Mouse (Mus musculus): Measurements from ENCODE around the gene Xrcc1. TPM values are rescaled to one million over a fixed set of nuclear protein-coding genes. Genes with fewer than 3 reads are reported as not detected.
A peak's percentile ranks its signal among the peaks of the same experiment; 100 is the strongest.
"Not testable (repeated sequence)": the region's sequence is repeated elsewhere in the genome, so short reads cannot be mapped to it uniquely, and the experiment has no call there.

Xrcc1 gene
- polyA plus RNA-seq, 1 experiment from 2014 or later, result 69.8 TPM

GRCm38 (mm10) chr7:24520054-24520453 is 26.0 kb upstream of the Xrcc1 start:
- H3K4me3 ChIP-seq (ENCODE audit: low read depth, low read length); H3K9me3 ChIP-seq (replicated peaks; ENCODE audit: control insufficient read depth, low read length); H3K4me2 ChIP-seq; H3K9ac ChIP-seq (ENCODE audit: low read depth, low read length); ATAC-seq (replicated peaks; ENCODE audit: insufficient number of reproducible peaks, low FRiP score, low TSS enrichment); H3K36me3 ChIP-seq (ENCODE audit: control insufficient read depth, insufficient read depth, low read length); H3K4me1 ChIP-seq (ENCODE audit: control insufficient read depth, insufficient read depth, low read length); H3K27me3 ChIP-seq (ENCODE audit: control insufficient read depth, insufficient read depth, low read length); H3K27ac ChIP-seq (ENCODE audit: low read depth, low read length): not testable (repeated sequence)
- WGBS (ENCODE audit: insufficient replicate concordance), result 87% methylated on average over 9 of the region's 10 CpGs

DNA sequence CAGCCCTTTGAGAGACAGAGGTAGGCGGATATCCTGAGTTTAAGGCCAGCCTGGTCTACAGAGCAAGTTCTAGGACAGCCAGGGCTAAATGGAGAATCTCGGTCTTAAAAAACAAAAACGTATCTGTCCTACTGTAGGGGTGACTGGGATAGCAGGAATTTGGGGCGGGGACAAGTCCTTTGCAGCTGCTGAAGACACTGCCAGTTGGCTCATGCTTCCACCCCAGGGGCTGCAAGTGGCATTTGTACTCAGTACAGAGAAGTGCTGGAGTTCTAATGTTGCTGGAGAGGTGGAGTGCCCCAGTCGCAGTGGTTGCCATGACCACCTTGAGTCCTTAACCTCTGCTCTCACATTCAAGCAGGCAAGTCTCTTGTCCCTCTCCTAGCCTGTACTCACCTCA is 23.3 kb upstream of the Xrcc1 start:
- 57% methylated on average over 5 of the region's 5 CpGs for WGBS (ENCODE audit: insufficient replicate concordance)
- Histone ChIP-seq H3K4me3 (ENCODE audit: low read depth, low read length) (no peak overlapping the region), H3K36me3 (ENCODE audit: control insufficient read depth, insufficient read depth, low read length) (no peaks in the 10 kb centered on the region), H3K27ac (ENCODE audit: low read depth, low read length) (no peak overlapping the region), H3K4me2 (no peak overlapping the region), H3K9me3 (replicated peaks; ENCODE audit: control insufficient read depth, low read length) (no peaks in the 10 kb centered on the region), H3K27me3 (ENCODE audit: control insufficient read depth, insufficient read depth, low read length) (no peaks in the 10 kb centered on the region), H3K9ac (ENCODE audit: low read depth, low read length) (no peak overlapping the region), H3K4me1 (ENCODE audit: control insufficient read depth, insufficient read depth, low read length) (no peaks in the 10 kb centered on the region)
- no peak for ATAC-seq (replicated peaks; ENCODE audit: insufficient number of reproducible peaks, low FRiP score, low TSS enrichment)

GRCm38 (mm10) chr7:24523723-24524122 is 22.4 kb upstream of the Xrcc1 start:
- H3K4me3 ChIP-seq (ENCODE audit: low read depth, low read length), result no peak overlapping the region
- H3K36me3 ChIP-seq (ENCODE audit: control insufficient read depth, insufficient read depth, low read length), result no peaks in the 10 kb centered on the region
- WGBS (ENCODE audit: insufficient replicate concordance), result 85% methylated on average over 6 of the region's 6 CpGs
- H3K27ac ChIP-seq (ENCODE audit: low read depth, low read length), result no peak overlapping the region
- H3K4me2 ChIP-seq, result no peak overlapping the region
- no peaks in the 10 kb centered on the region for H3K4me1 ChIP-seq (ENCODE audit: control insufficient read depth, insufficient read depth, low read length)
- ATAC-seq (replicated peaks; ENCODE audit: insufficient number of reproducible peaks, low FRiP score, low TSS enrichment), result no peak
- no peaks in the 10 kb centered on the region for H3K27me3 ChIP-seq (ENCODE audit: control insufficient read depth, insufficient read depth, low read length)
- H3K9me3 ChIP-seq (replicated peaks; ENCODE audit: control insufficient read depth, low read length), result no peaks in the 10 kb centered on the region
- no peak overlapping the region for H3K9ac ChIP-seq (ENCODE audit: low read depth, low read length)

GRCm38 (mm10) chr7:24524978-24525377 is 21.1 kb upstream of the Xrcc1 start:
- no peaks in the 10 kb centered on the region for H3K27me3 ChIP-seq (ENCODE audit: control insufficient read depth, insufficient read depth, low read length)
- ATAC-seq (replicated peaks; ENCODE audit: insufficient number of reproducible peaks, low FRiP score, low TSS enrichment), result no peak
- peaks cover 5% of the 10 kb centered on the region; the same call in 1 of the 2 replicates for H3K4me1 ChIP-seq (ENCODE audit: control insufficient read depth, insufficient read depth, low read length)
- H3K9ac ChIP-seq (ENCODE audit: low read depth, low read length), result no peak overlapping the region
- H3K36me3 ChIP-seq (ENCODE audit: control insufficient read depth, insufficient read depth, low read length), result no peaks in the 10 kb centered on the region
- H3K27ac ChIP-seq (ENCODE audit: low read depth, low read length), result no peak overlapping the region
- WGBS (ENCODE audit: insufficient replicate concordance), result 76% methylated on average over 6 of the region's 6 CpGs
- no peaks in the 10 kb centered on the region for H3K9me3 ChIP-seq (replicated peaks; ENCODE audit: control insufficient read depth, low read length)
- H3K4me3 ChIP-seq (ENCODE audit: low read depth, low read length), result no peak overlapping the region
- no peak overlapping the region for H3K4me2 ChIP-seq

DNA sequence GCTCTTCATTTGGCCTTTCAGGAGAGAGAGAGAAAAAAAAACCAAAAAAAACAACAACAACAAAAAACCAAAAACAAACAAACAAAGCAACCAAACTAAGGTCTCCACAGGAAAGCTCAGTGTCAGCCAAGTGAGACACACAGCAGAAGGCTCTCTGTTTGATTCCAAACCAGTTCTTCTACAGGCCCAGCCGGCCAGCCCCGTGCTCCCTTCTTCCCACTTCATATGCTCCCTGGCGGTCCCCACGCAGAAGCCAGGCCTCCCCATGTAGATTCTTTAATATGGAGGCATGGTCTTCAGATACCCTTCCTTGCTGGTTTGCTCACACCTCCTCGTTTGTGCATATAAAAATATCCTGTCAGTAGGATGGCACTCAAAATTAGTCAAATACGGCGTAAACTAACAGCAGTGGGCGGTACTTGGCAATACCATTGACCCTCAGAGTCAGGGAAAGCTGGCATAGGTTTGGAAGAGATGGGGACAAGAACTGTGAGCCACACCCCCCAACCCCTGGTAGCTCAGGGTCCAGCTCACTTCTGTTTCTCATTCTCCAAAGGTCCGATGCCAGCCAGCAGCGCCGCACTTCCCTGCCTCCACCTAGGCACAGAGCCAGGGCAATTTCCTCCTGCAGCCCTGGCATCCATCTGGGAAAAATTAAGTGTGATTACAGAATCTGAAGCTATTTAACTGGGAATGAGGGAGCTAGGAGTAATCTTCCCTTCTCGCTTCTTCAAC is 20.2 kb upstream of the Xrcc1 start:
- no peak for ATAC-seq (replicated peaks; ENCODE audit: insufficient number of reproducible peaks, low FRiP score, low TSS enrichment)
- Histone ChIP-seq H3K27ac (ENCODE audit: low read depth, low read length) (no peak overlapping the region), H3K27me3 (ENCODE audit: control insufficient read depth, insufficient read depth, low read length) (no peaks in the 10 kb centered on the region), H3K4me3 (ENCODE audit: low read depth, low read length) (no peak overlapping the region), H3K9ac (ENCODE audit: low read depth, low read length) (no peak overlapping the region), H3K4me1 (ENCODE audit: control insufficient read depth, insufficient read depth, low read length) (peaks cover 5% of the 10 kb centered on the region; the same call in 1 of the 2 replicates), H3K4me2 (no peak overlapping the region), H3K36me3 (ENCODE audit: control insufficient read depth, insufficient read depth, low read length) (no peaks in the 10 kb centered on the region), H3K9me3 (replicated peaks; ENCODE audit: control insufficient read depth, low read length) (no peaks in the 10 kb centered on the region)
- 84% methylated on average over 12 of the region's 12 CpGs for WGBS (ENCODE audit: insufficient replicate concordance)

GRCm38 (mm10) chr7:24528861-24529260 is 17.2 kb upstream of the Xrcc1 start:
- Histone ChIP-seq H3K9ac (ENCODE audit: low read depth, low read length) (no peak overlapping the region), H3K4me1 (ENCODE audit: control insufficient read depth, insufficient read depth, low read length) (peaks cover 18% of the 10 kb centered on the region), H3K27me3 (ENCODE audit: control insufficient read depth, insufficient read depth, low read length) (peaks cover 10% of the 10 kb centered on the region), H3K36me3 (ENCODE audit: control insufficient read depth, insufficient read depth, low read length) (peaks cover 4% of the 10 kb centered on the region; the same call in 1 of the 2 replicates), H3K4me3 (ENCODE audit: low read depth, low read length) (no peak overlapping the region), H3K27ac (ENCODE audit: low read depth, low read length) (no peak overlapping the region), H3K4me2 (no peak overlapping the region), H3K9me3 (replicated peaks; ENCODE audit: control insufficient read depth, low read length) (no peaks in the 10 kb centered on the region)
- 90% methylated on average over 11 of the region's 11 CpGs for WGBS (ENCODE audit: insufficient replicate concordance)
- ATAC-seq (replicated peaks; ENCODE audit: insufficient number of reproducible peaks, low FRiP score, low TSS enrichment), result no peak

GRCm38 (mm10) chr7:24529580-24529979 is 16.5 kb upstream of the Xrcc1 start:
- Histone ChIP-seq H3K4me1 (ENCODE audit: control insufficient read depth, insufficient read depth, low read length) (peaks cover 24% of the 10 kb centered on the region), H3K27me3 (ENCODE audit: control insufficient read depth, insufficient read depth, low read length) (peaks cover 15% of the 10 kb centered on the region), H3K36me3 (ENCODE audit: control insufficient read depth, insufficient read depth, low read length) (peaks cover 9% of the 10 kb centered on the region), H3K4me2 (peak overlapping the region; percentile 99), H3K9me3 (replicated peaks; ENCODE audit: control insufficient read depth, low read length) (no peaks in the 10 kb centered on the region), H3K4me3 (ENCODE audit: low read depth, low read length) (peak overlapping the region; percentile 71), H3K27ac (ENCODE audit: low read depth, low read length) (peak overlapping the region; percentile 92; the same call in 1 of the 2 replicates), H3K9ac (ENCODE audit: low read depth, low read length) (peak overlapping the region; percentile 90)
- ATAC-seq (replicated peaks; ENCODE audit: insufficient number of reproducible peaks, low FRiP score, low TSS enrichment), result no peak
- WGBS (ENCODE audit: insufficient replicate concordance), result 57% methylated on average over 11 of the region's 11 CpGs

DNA sequence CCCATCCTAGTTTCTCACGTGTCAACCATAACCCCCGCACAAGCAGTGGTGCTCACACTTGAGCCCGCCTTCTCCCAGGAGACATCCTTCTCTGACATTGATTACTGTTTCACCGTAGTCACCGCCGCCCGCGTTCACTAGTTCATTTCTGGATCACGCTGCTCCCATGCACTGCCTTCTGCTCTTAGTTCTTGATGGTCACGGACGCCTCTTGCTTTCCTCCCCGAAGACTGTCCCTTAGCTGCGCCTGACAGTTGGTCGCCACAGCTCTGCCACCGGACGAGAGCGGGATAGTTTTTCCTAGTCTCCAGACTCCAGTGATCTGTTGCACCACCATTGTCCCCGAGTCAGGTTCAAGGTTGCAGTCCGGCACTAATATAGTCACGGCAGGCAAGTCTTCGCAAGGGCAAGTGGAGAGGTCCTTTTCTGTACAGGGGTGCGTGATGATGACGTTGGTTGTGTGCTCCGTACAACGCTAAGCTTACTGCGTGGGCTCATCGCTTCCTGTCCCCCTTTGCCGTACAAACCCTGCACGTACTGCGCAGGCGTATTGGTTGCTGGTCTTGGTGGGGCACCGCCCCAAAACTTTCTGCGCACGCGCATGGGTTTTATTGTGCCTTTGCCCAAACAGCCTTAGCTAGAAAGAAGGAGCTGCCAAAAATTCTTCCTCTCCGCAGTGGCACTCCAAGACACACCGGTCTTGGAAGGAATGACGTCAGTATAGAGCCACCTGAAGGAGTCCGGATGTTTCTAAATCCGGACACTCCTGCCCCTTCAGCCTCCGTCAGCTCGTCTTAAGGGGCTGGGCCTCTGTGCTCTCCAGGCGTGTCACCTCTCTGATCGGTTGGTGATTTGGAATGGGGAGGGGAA is 15.8 kb upstream of the Xrcc1 start, which contains the start of gene Irgq:
TSS of gene Irgq (plus strand) at position 628 of the 870 bp plus-strand sequence.
- Histone ChIP-seq H3K4me2 (peak within 1 kb of the TSS; percentile 99), H3K36me3 (ENCODE audit: control insufficient read depth, insufficient read depth, low read length) (peaks cover 13% of the 10 kb centered on the region), H3K27ac (ENCODE audit: low read depth, low read length) (peak within 1 kb of the TSS; percentile 92), H3K27me3 (ENCODE audit: control insufficient read depth, insufficient read depth, low read length) (peaks cover 15% of the 10 kb centered on the region), H3K9ac (ENCODE audit: low read depth, low read length) (peak within 1 kb of the TSS; percentile 90), H3K9me3 (replicated peaks; ENCODE audit: control insufficient read depth, low read length) (no peaks in the 10 kb centered on the region), H3K4me1 (ENCODE audit: control insufficient read depth, insufficient read depth, low read length) (peaks cover 24% of the 10 kb centered on the region), H3K4me3 (ENCODE audit: low read depth, low read length) (peak within 1 kb of the TSS; percentile 71)
- peak; percentile 84 for ATAC-seq (replicated peaks; ENCODE audit: insufficient number of reproducible peaks, low FRiP score, low TSS enrichment)
- WGBS (ENCODE audit: insufficient replicate concordance), result under 1% methylated on average over 44 of the region's 44 CpGs
